8 mouse cellular contexts compared by ENCODE assay signal in genomic region chr12:16531956-16532859, GRCm38 (mm10).
DNase-seq lines count a peak whose midpoint lies in the region; ATAC-seq and TF ChIP-seq lines count a peak whose summit lies in the region.

No protein-coding gene starts in this region.

- no peak overlapping the region for H3K4me2 ChIP-seq in intestine, embryonic 16.5 days (ENCODE audit: low read depth, low read length)
- no peak overlapping the region for H3K4me2 ChIP-seq in intestine, embryonic 15.5 days (replicated peaks)
- H3K4me2 ChIP-seq in CH12.LX (ENCODE audit: insufficient read depth, low read depth, poor library complexity, severe bottlenecking) = peak overlapping the region; percentile 78
- peak overlapping the region; percentile 16; the same call in 1 of the 2 replicates for H3K4me2 ChIP-seq in forebrain, embryonic 16.5 days (ENCODE audit: low read length)
- H3K4me2 ChIP-seq in hindbrain, embryonic 16.5 days (ENCODE audit: low read length) = peak overlapping the region; percentile 18
- 0 out of 2 replicates have a peak overlapping the region, but pooled peaks have one; percentile 11 for H3K4me2 ChIP-seq in stomach, postnatal 0 days (replicated peaks; ENCODE audit: low read depth)

- H3K9ac ChIP-seq in intestine, embryonic 16.5 days (ENCODE audit: low read depth, low read length) = peak overlapping the region; percentile 30; the same call in 1 of the 2 replicates
- H3K9ac ChIP-seq in intestine, embryonic 15.5 days = no peak overlapping the region
- H3K9ac ChIP-seq in CH12.LX (ENCODE audit: insufficient read depth, low read depth) = peak overlapping the region; percentile 69
- 0 out of 2 replicates have a peak overlapping the region, but pooled peaks have one; percentile 17 for H3K9ac ChIP-seq in forebrain, embryonic 16.5 days (replicated peaks; ENCODE audit: low read depth, low read length)
- peak overlapping the region; percentile 55 for H3K9ac ChIP-seq in hindbrain, embryonic 16.5 days (ENCODE audit: low read depth, low read length)
- peak overlapping the region; percentile 13; the same call in 1 of the 2 replicates for H3K9ac ChIP-seq in stomach, postnatal 0 days (ENCODE audit: low read length)

- H3K4me1 ChIP-seq in intestine, embryonic 16.5 days (ENCODE audit: control insufficient read depth, insufficient read depth, low read length) = peaks cover 2% of the 10 kb centered on the region; the same call in 1 of the 2 replicates
- no peaks in the 10 kb centered on the region for H3K4me1 ChIP-seq in intestine, embryonic 15.5 days (replicated peaks)
- peaks cover 32 to 61% of the 10 kb centered on the region in 2 experiments for H3K4me1 ChIP-seq in CH12.LX (ENCODE audit: control insufficient read depth in 1 of 2, insufficient read depth in 2 of 2)
- H3K4me1 ChIP-seq in forebrain, embryonic 16.5 days (replicated peaks; ENCODE audit: control insufficient read depth, insufficient read depth, low read length) = peaks cover 8% of the 10 kb centered on the region
- H3K4me1 ChIP-seq in hindbrain, embryonic 16.5 days (ENCODE audit: control insufficient read depth, insufficient read depth, low read depth, low read length) = peaks cover 11% of the 10 kb centered on the region
- H3K4me1 ChIP-seq in midbrain, embryonic 10.5 days = peaks cover 16% of the 10 kb centered on the region
- H3K4me1 ChIP-seq in stomach, postnatal 0 days (replicated peaks; ENCODE audit: control insufficient read depth, insufficient read depth) = no peaks in the 10 kb centered on the region

- no peaks in the 10 kb centered on the region for H3K79me2 ChIP-seq in CH12.LX (replicated peaks; ENCODE audit: control insufficient read depth, extremely low read depth, insufficient read depth, poor library complexity, severe bottlenecking)

- no peak for TF ChIP-seq POLR2A in CH12.LX (IDR thresholded peaks at IDR 0.05; ENCODE audit: low read depth, low read length)

- TF ChIP-seq RAD21 in CH12.LX (IDR thresholded peaks at IDR 0.05; ENCODE audit: low read depth, low read length) = no peak

- peak; percentile 88 for DNase-seq in CH12.LX (ENCODE audit: extremely low read depth)
- DNase-seq in midbrain, embryonic 10.5 days (ENCODE audit: low spot score) = no peak
- no peak for DNase-seq in stomach, postnatal 0 days (ENCODE audit: low spot score)
- no peak for DNase-seq in ovary, postnatal 36 days (ENCODE audit: low spot score)

- WGBS in intestine, embryonic 16.5 days = 62% methylated on average over 15 of the region's 15 CpGs
- 67% methylated on average over 15 of the region's 15 CpGs for WGBS in intestine, embryonic 15.5 days
- 54% methylated on average over 15 of the region's 15 CpGs for WGBS in forebrain, embryonic 16.5 days
- WGBS in hindbrain, embryonic 16.5 days = 62% methylated on average over 15 of the region's 15 CpGs
- WGBS in midbrain, embryonic 10.5 days = 80% methylated on average over 15 of the region's 15 CpGs
- 61% methylated on average over 15 of the region's 15 CpGs for WGBS in stomach, postnatal 0 days

- TF ChIP-seq CTCF in CH12.LX (conservative IDR thresholded peaks at IDR 0.05 in 1 of 2, IDR thresholded peaks at IDR 0.05 in 1 of 2; ENCODE audit: low read depth in 2 of 2, low read length in 2 of 2) = no peak
- TF ChIP-seq CTCF in stomach, postnatal 0 days (IDR thresholded peaks at IDR 0.05; ENCODE audit: low read depth) = no peak

- peak overlapping the region; percentile 0; the same call in 1 of the 2 replicates for H3K27ac ChIP-seq in intestine, embryonic 16.5 days (ENCODE audit: low read length)
- H3K27ac ChIP-seq in intestine, embryonic 15.5 days = no peak overlapping the region; the same call in 1 of the 2 replicates
- peak overlapping the region; percentile 70 for H3K27ac ChIP-seq in CH12.LX (ENCODE audit: insufficient read depth, low read depth)
- peak overlapping the region; percentile 5; the same call in 1 of the 2 replicates for H3K27ac ChIP-seq in forebrain, embryonic 16.5 days (ENCODE audit: low read length)
- H3K27ac ChIP-seq in hindbrain, embryonic 16.5 days (ENCODE audit: low read depth, low read length) = peak overlapping the region; percentile 71
- peak overlapping the region; percentile 80 for H3K27ac ChIP-seq in midbrain, embryonic 10.5 days (replicated peaks)
- no peak overlapping the region for H3K27ac ChIP-seq in stomach, postnatal 0 days (replicated peaks)

- ATAC-seq in intestine, embryonic 16.5 days = no peak
- no peak for ATAC-seq in intestine, embryonic 15.5 days
- peak; percentile 60 for ATAC-seq in forebrain, embryonic 16.5 days
- peak; percentile 75 for ATAC-seq in hindbrain, embryonic 16.5 days
- no peak for ATAC-seq in stomach, postnatal 0 days (ENCODE audit: low FRiP score, low TSS enrichment)

- no peaks in the 10 kb centered on the region for H3K27me3 ChIP-seq in intestine, embryonic 16.5 days (replicated peaks; ENCODE audit: control insufficient read depth, insufficient read depth, low read length)
- H3K27me3 ChIP-seq in intestine, embryonic 15.5 days (replicated peaks) = no peaks in the 10 kb centered on the region
- H3K27me3 ChIP-seq in CH12.LX (replicated peaks) = no peaks in the 10 kb centered on the region
- no peaks in the 10 kb centered on the region for H3K27me3 ChIP-seq in forebrain, embryonic 16.5 days (replicated peaks; ENCODE audit: control insufficient read depth, insufficient read depth, low read length)
- H3K27me3 ChIP-seq in hindbrain, embryonic 16.5 days (replicated peaks; ENCODE audit: control insufficient read depth, insufficient read depth, low read length) = no peaks in the 10 kb centered on the region
- no peaks in the 10 kb centered on the region for H3K27me3 ChIP-seq in midbrain, embryonic 10.5 days (ENCODE audit: low read depth, poor library complexity, severe bottlenecking)
- H3K27me3 ChIP-seq in stomach, postnatal 0 days (ENCODE audit: control insufficient read depth, insufficient read depth, low read length) = no peaks in the 10 kb centered on the region

- H3K9me3 ChIP-seq in intestine, embryonic 16.5 days (ENCODE audit: control insufficient read depth, low read length) = no peaks in the 10 kb centered on the region
- no peaks in the 10 kb centered on the region for H3K9me3 ChIP-seq in intestine, embryonic 15.5 days
- H3K9me3 ChIP-seq in CH12.LX (replicated peaks; ENCODE audit: low read length) = no peaks in the 10 kb centered on the region
- no peaks in the 10 kb centered on the region for H3K9me3 ChIP-seq in forebrain, embryonic 16.5 days (ENCODE audit: control insufficient read depth, low read length)
- H3K9me3 ChIP-seq in hindbrain, embryonic 16.5 days (ENCODE audit: control insufficient read depth, low read length) = no peaks in the 10 kb centered on the region
- H3K9me3 ChIP-seq in midbrain, embryonic 10.5 days (replicated peaks) = no peaks in the 10 kb centered on the region
- H3K9me3 ChIP-seq in stomach, postnatal 0 days (ENCODE audit: control insufficient read depth, low read length) = no peaks in the 10 kb centered on the region

- dilution Hi-C loops in CH12.LX (cut with MboI; ENCODE audit: extremely low pct_ligation_motif_present, extremely low pct_unique_long_range_greater_than_20kb, low sequenced_read_pairs) = no loop called here

- peak; percentile 92 for TF ChIP-seq EP300 in CH12.LX (IDR thresholded peaks at IDR 0.05; ENCODE audit: low read length)
- no peak for TF ChIP-seq EP300 in stomach, postnatal 0 days (optimal IDR thresholded peaks at IDR 0.05)

- in situ Hi-C loops in CH12.LX (cut with MboI; ENCODE audit: low pct_ligation_motif_present, low pct_unique_long_range_greater_than_20kb, low sequenced_read_pairs) = loop anchor here (5.0 to 25.0 kb wide), 5 partner anchors 295 to 997 kb away; partner anchors contain the start of gene Trib2

- no peak overlapping the region for H3K4me3 ChIP-seq in intestine, embryonic 16.5 days (ENCODE audit: low read length)
- H3K4me3 ChIP-seq in intestine, embryonic 15.5 days (replicated peaks) = no peak overlapping the region
- H3K4me3 ChIP-seq in CH12.LX (replicated peaks in 1 of 3; ENCODE audit: low read depth in 2 of 3, low read length in 2 of 3, poor library complexity in 1 of 3) = peak overlapping the region in 2 of 3 experiments; percentile 25 to 34
- no peak overlapping the region for H3K4me3 ChIP-seq in forebrain, embryonic 16.5 days (replicated peaks; ENCODE audit: low read length)
- H3K4me3 ChIP-seq in hindbrain, embryonic 16.5 days (ENCODE audit: low read length) = no peak overlapping the region
- H3K4me3 ChIP-seq in midbrain, embryonic 10.5 days = no peak overlapping the region
- no peak overlapping the region for H3K4me3 ChIP-seq in stomach, postnatal 0 days (ENCODE audit: low read depth, low read length)

- H3K36me3 ChIP-seq in intestine, embryonic 16.5 days (ENCODE audit: control insufficient read depth, insufficient read depth, low read length) = no peaks in the 10 kb centered on the region; the same call in 1 of the 2 replicates
- no peaks in the 10 kb centered on the region for H3K36me3 ChIP-seq in intestine, embryonic 15.5 days
- peaks cover 0 to 13% of the 10 kb centered on the region in 2 experiments for H3K36me3 ChIP-seq in CH12.LX (replicated peaks in 1 of 2; ENCODE audit: control insufficient read depth in 1 of 2, insufficient read depth in 1 of 2, low read length in 1 of 2)
- peaks cover 9% of the 10 kb centered on the region for H3K36me3 ChIP-seq in forebrain, embryonic 16.5 days (ENCODE audit: control insufficient read depth, insufficient read depth)
- peaks cover 4% of the 10 kb centered on the region; the same call in 1 of the 2 replicates for H3K36me3 ChIP-seq in hindbrain, embryonic 16.5 days (ENCODE audit: control insufficient read depth, insufficient read depth, low read length)
- peaks cover 5% of the 10 kb centered on the region; the same call in 1 of the 2 replicates for H3K36me3 ChIP-seq in midbrain, embryonic 10.5 days
- H3K36me3 ChIP-seq in stomach, postnatal 0 days (ENCODE audit: control insufficient read depth, insufficient read depth, low read length) = no peaks in the 10 kb centered on the region

TF ChIP-seq in CH12.LX, 34 proteins besides CTCF, POLR2A, EP300 and RAD21 (continues in another document):
- TF ChIP-seq GABPA (IDR thresholded peaks at IDR 0.05; ENCODE audit: insufficient replicate concordance, low read depth, low read length) (no peak), BHLHE40 (IDR thresholded peaks at IDR 0.05; ENCODE audit: low read depth, low read length) (peak; percentile 100), TBP (conservative IDR thresholded peaks at IDR 0.05; ENCODE audit: low read depth, low read length) (0 out of 2 replicates have a peak, but pooled peaks have one; percentile 47), IRF4 (IDR thresholded peaks at IDR 0.05; ENCODE audit: low read depth, low read length) (peak; percentile 93), CHD1 (IDR thresholded peaks at IDR 0.05; ENCODE audit: low read depth, low read length) (peak; percentile 90; the same call in 1 of the 2 replicates), MAX (IDR thresholded peaks at IDR 0.05; ENCODE audit: low read length) (peak; percentile 73), KAT2A (IDR thresholded peaks at IDR 0.05; ENCODE audit: insufficient replicate concordance, low read length) (0 out of 2 replicates have a peak, but pooled peaks have one; percentile 8), JUN (IDR thresholded peaks at IDR 0.05; ENCODE audit: insufficient read depth, low read depth, low read length) (peak; percentile 87), HCFC1 (IDR thresholded peaks at IDR 0.05; ENCODE audit: low read depth, low read length) (no peak), MAFK (IDR thresholded peaks at IDR 0.05; ENCODE audit: insufficient replicate concordance, low read length) (peak; percentile 89)

Comparison
In these comparisons a context has a peak if more than half of its experiments do, and no peak if none do; other contexts are left out.
1. H3K27ac ChIP-seq: peak in intestine, embryonic 16.5 days (single experiment), CH12.LX (single experiment), forebrain, embryonic 16.5 days (single experiment), hindbrain, embryonic 16.5 days (single experiment) and midbrain, embryonic 10.5 days (single experiment); none in intestine, embryonic 15.5 days (single experiment) and stomach, postnatal 0 days (single experiment).
2. ATAC-seq: peak in forebrain, embryonic 16.5 days (single experiment) and hindbrain, embryonic 16.5 days (single experiment); none in intestine, embryonic 16.5 days (single experiment), intestine, embryonic 15.5 days (single experiment) and stomach, postnatal 0 days (single experiment).
3. H3K4me2 ChIP-seq: peak in CH12.LX (single experiment), forebrain, embryonic 16.5 days (single experiment), hindbrain, embryonic 16.5 days (single experiment) and stomach, postnatal 0 days (single experiment); none in intestine, embryonic 16.5 days (single experiment) and intestine, embryonic 15.5 days (single experiment).
4. H3K4me3 ChIP-seq: peak in CH12.LX (2 of 3); none in intestine, embryonic 16.5 days (single experiment), intestine, embryonic 15.5 days (single experiment), forebrain, embryonic 16.5 days (single experiment), hindbrain, embryonic 16.5 days (single experiment), midbrain, embryonic 10.5 days (single experiment) and stomach, postnatal 0 days (single experiment).